Mouse (Mus musculus): ENCODE data around the gene Olfr406.

Olfr406 gene

DNA sequence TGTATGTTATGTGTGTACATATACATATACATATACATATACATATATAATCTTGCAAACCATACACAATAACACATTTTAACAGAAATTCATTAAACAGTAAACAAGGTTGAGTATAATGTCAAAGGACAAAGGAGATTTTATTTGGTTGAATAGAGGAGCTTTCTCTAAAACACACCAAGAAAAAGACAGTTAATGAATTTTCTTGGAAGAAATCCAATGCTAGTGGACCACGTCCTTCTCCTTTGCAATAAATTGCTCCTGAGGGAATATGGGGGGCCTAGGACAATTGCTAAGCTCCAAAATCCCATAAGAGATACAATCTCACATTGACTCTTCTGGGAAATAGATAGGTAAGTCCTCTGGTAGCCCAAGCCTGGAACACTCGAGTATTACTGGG is at the start of gene Olfr406:
Gene Olfr406 (plus strand): TSS at position 301 of the 400 bp plus-strand sequence.
- DNase-seq (ENCODE audit: low read depth), result no peak

- no peak for DNase-seq (ENCODE audit: low read depth)
These were observed 48.3 kb upstream of the Olfr406 start, which contains the start of gene Olfr43 for GRCm38 (mm10) chr11:74211279-74211678. Gene Olfr43 (minus strand): TSS chr11:74211379.

DNA sequence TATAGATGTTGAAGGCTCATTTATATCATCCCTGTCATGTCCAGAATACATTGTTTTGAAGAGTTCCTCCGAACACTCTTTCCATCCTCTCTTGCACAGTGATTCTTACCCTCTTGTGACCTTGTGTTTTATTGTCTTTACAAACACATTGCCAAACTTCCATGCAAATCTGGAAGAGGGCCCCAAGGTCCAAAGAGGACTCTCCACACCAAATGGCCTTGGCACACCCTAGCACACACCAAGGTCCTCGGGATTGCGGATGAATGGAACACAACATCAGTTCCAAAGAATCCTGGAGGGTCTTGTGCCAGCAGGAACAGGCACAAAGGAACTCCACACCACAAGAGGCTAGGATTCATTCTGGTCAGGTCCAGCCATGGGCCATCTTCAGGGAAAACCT is 18.4 kb upstream of the Olfr406 start:
- DNase-seq (ENCODE audit: low read depth), result no peak

GRCm38 (mm10) chr11:74283436-74283835 is 23.8 kb downstream of the Olfr406 start, which contains the start of gene Olfr59:
Gene Olfr59 (plus strand): TSS chr11:74283736.
- DNase-seq (ENCODE audit: low read depth), result no peak

DNA sequence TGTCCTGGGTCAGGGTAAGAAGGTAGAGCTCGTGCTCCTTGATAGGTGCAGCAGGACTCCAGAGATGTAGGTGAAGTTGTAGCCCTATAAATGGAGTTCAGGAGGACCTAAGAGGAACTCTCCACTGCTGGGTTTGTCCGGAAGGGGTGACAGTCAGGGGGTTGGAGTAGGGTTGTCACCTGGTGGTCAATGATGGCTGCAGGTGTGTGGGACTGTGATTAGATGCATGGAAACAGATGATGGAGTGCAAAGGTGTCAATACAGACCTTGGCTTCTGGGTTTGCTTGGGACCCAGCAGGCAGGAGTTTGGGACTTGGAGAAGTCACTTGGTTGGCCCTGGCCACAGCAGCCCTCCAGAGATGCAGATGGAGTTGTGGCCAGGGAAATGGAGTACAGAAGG is 27.6 kb downstream of the Olfr406 start:
- DNase-seq (ENCODE audit: low read depth), result no peak

All from c-Kit-positive CD71-positive TER-119-negative erythroid progenitor cells, embryonic 14.5 days (primary cell).